Mouse (Mus musculus): ENCODE measurements around the gene Prex1. TPM values are rescaled to one million over a fixed set of nuclear protein-coding genes. Genes with fewer than 3 reads are reported as not detected.

Prex1 gene
- polyA plus RNA-seq, 1 experiment from 2014 or later, result 10.4 TPM

GRCm38 (mm10) chr2:166627578-166627977, 86.1 kb downstream of the Prex1 start:
- Histone ChIP-seq H3K9me3 (ENCODE audit: control insufficient read depth, low read depth, low read length) (no peaks in the 10 kb centered on the region), H3K36me3 (ENCODE audit: control insufficient read depth, insufficient read depth, low read length) (no peaks in the 10 kb centered on the region), H3K4me1 (ENCODE audit: control insufficient read depth, insufficient read depth, low read length) (peaks cover 7% of the 10 kb centered on the region; the same call in 1 of the 2 replicates), H3K4me3 (ENCODE audit: low read depth, low read length) (no peak overlapping the region), H3K27ac (ENCODE audit: low read length) (no peak overlapping the region), H3K27me3 (ENCODE audit: control insufficient read depth, insufficient read depth, low read length) (no peaks in the 10 kb centered on the region), H3K9ac (replicated peaks; ENCODE audit: low read depth, low read length) (no peak overlapping the region), H3K4me2 (replicated peaks; ENCODE audit: low read depth, low read length) (no peak overlapping the region)
- 89% methylated on average over 6 of the region's 6 CpGs for WGBS
- no peak for ATAC-seq (ENCODE audit: insufficient number of reproducible peaks, insufficient read depth, low FRiP score, low read depth)

GRCm38 (mm10) chr2:166625219-166625618, 88.4 kb downstream of the Prex1 start:
- Histone ChIP-seq H3K4me1 (ENCODE audit: control insufficient read depth, insufficient read depth, low read length) (peaks cover 7% of the 10 kb centered on the region), H3K27me3 (ENCODE audit: control insufficient read depth, insufficient read depth, low read length) (no peaks in the 10 kb centered on the region), H3K9ac (replicated peaks; ENCODE audit: low read depth, low read length) (no peak overlapping the region), H3K36me3 (ENCODE audit: control insufficient read depth, insufficient read depth, low read length) (no peaks in the 10 kb centered on the region), H3K4me3 (ENCODE audit: low read depth, low read length) (no peak overlapping the region), H3K27ac (ENCODE audit: low read length) (no peak overlapping the region), H3K4me2 (replicated peaks; ENCODE audit: low read depth, low read length) (no peak overlapping the region), H3K9me3 (ENCODE audit: control insufficient read depth, low read depth, low read length) (no peaks in the 10 kb centered on the region)
- 75% methylated on average over 11 of the region's 11 CpGs for WGBS
- ATAC-seq (ENCODE audit: insufficient number of reproducible peaks, insufficient read depth, low FRiP score, low read depth), result no peak

GRCm38 (mm10) chr2:166623081-166623567, 90.5 kb downstream of the Prex1 start:
- Histone ChIP-seq H3K36me3 (ENCODE audit: control insufficient read depth, insufficient read depth, low read length) (no peaks in the 10 kb centered on the region), H3K27me3 (ENCODE audit: control insufficient read depth, insufficient read depth, low read length) (no peaks in the 10 kb centered on the region), H3K9ac (replicated peaks; ENCODE audit: low read depth, low read length) (no peak overlapping the region), H3K27ac (ENCODE audit: low read length) (peak overlapping the region; percentile 6; the same call in 1 of the 2 replicates), H3K4me2 (replicated peaks; ENCODE audit: low read depth, low read length) (no peak overlapping the region), H3K4me1 (ENCODE audit: control insufficient read depth, insufficient read depth, low read length) (peaks cover 7% of the 10 kb centered on the region), H3K4me3 (ENCODE audit: low read depth, low read length) (no peak overlapping the region), H3K9me3 (ENCODE audit: control insufficient read depth, low read depth, low read length) (no peaks in the 10 kb centered on the region)
- 43% methylated on average over 9 of the region's 9 CpGs for WGBS
- no peak for ATAC-seq (ENCODE audit: insufficient number of reproducible peaks, insufficient read depth, low FRiP score, low read depth)

- no peaks in the 10 kb centered on the region for H3K36me3 ChIP-seq (ENCODE audit: control insufficient read depth, insufficient read depth, low read length)
- 83% methylated on average over 7 of the region's 7 CpGs for WGBS
- H3K27me3 ChIP-seq (ENCODE audit: control insufficient read depth, insufficient read depth, low read length), result no peaks in the 10 kb centered on the region
- H3K9ac ChIP-seq (replicated peaks; ENCODE audit: low read depth, low read length), result no peak overlapping the region
- H3K9me3 ChIP-seq (ENCODE audit: control insufficient read depth, low read depth, low read length), result no peaks in the 10 kb centered on the region
- ATAC-seq (ENCODE audit: insufficient number of reproducible peaks, insufficient read depth, low FRiP score, low read depth), result no peak
- H3K4me1 ChIP-seq (ENCODE audit: control insufficient read depth, insufficient read depth, low read length), result peaks cover 7% of the 10 kb centered on the region
- H3K4me2 ChIP-seq (replicated peaks; ENCODE audit: low read depth, low read length), result no peak overlapping the region
- no peak overlapping the region for H3K4me3 ChIP-seq (ENCODE audit: low read depth, low read length)
- no peak overlapping the region; the same call in 1 of the 2 replicates for H3K27ac ChIP-seq (ENCODE audit: low read length)
These were observed 91.0 kb downstream of the Prex1 start for GRCm38 (mm10) chr2:166622590-166622989.

GRCm38 (mm10) chr2:166622079-166622478, 91.6 kb downstream of the Prex1 start:
- WGBS, result 74% methylated on average over 6 of the region's 6 CpGs
- H3K36me3 ChIP-seq (ENCODE audit: control insufficient read depth, insufficient read depth, low read length), result no peaks in the 10 kb centered on the region
- H3K27ac ChIP-seq (ENCODE audit: low read length), result no peak overlapping the region
- H3K4me3 ChIP-seq (ENCODE audit: low read depth, low read length), result no peak overlapping the region
- H3K9me3 ChIP-seq (ENCODE audit: control insufficient read depth, low read depth, low read length), result no peaks in the 10 kb centered on the region
- H3K9ac ChIP-seq (replicated peaks; ENCODE audit: low read depth, low read length), result no peak overlapping the region
- ATAC-seq (ENCODE audit: insufficient number of reproducible peaks, insufficient read depth, low FRiP score, low read depth), result no peak
- peaks cover 7% of the 10 kb centered on the region for H3K4me1 ChIP-seq (ENCODE audit: control insufficient read depth, insufficient read depth, low read length)
- no peaks in the 10 kb centered on the region for H3K27me3 ChIP-seq (ENCODE audit: control insufficient read depth, insufficient read depth, low read length)
- no peak overlapping the region for H3K4me2 ChIP-seq (replicated peaks; ENCODE audit: low read depth, low read length)

GRCm38 (mm10) chr2:166620529-166621466, 92.8 kb downstream of the Prex1 start:
- ATAC-seq (ENCODE audit: insufficient number of reproducible peaks, insufficient read depth, low FRiP score, low read depth), result no peak
- WGBS, result 53% methylated on average over 20 of the region's 20 CpGs

GRCm38 (mm10) chr2:166619906-166620490, 93.6 kb downstream of the Prex1 start:
- H3K27ac ChIP-seq (ENCODE audit: low read length), result no peak overlapping the region
- no peak for ATAC-seq (ENCODE audit: insufficient number of reproducible peaks, insufficient read depth, low FRiP score, low read depth)

More at GRCm38 (mm10) chr2:166620529-166621466, 92.8 kb downstream of the Prex1 start:
- Histone ChIP-seq H3K27me3 (ENCODE audit: control insufficient read depth, insufficient read depth, low read length) (no peaks in the 10 kb centered on the region), H3K36me3 (ENCODE audit: control insufficient read depth, insufficient read depth, low read length) (no peaks in the 10 kb centered on the region), H3K4me3 (ENCODE audit: low read depth, low read length) (no peak overlapping the region), H3K27ac (ENCODE audit: low read length) (no peak overlapping the region), H3K4me1 (ENCODE audit: control insufficient read depth, insufficient read depth, low read length) (peaks cover 7% of the 10 kb centered on the region), H3K9me3 (ENCODE audit: control insufficient read depth, low read depth, low read length) (no peaks in the 10 kb centered on the region), H3K4me2 (replicated peaks; ENCODE audit: low read depth, low read length) (no peak overlapping the region), H3K9ac (replicated peaks; ENCODE audit: low read depth, low read length) (no peak overlapping the region)

GRCm38 (mm10) chr2:166619270-166619669, 94.4 kb downstream of the Prex1 start:
- Histone ChIP-seq H3K4me2 (replicated peaks; ENCODE audit: low read depth, low read length) (no peak overlapping the region), H3K36me3 (ENCODE audit: control insufficient read depth, insufficient read depth, low read length) (no peaks in the 10 kb centered on the region), H3K4me3 (ENCODE audit: low read depth, low read length) (no peak overlapping the region), H3K9ac (replicated peaks; ENCODE audit: low read depth, low read length) (no peak overlapping the region), H3K27ac (ENCODE audit: low read length) (no peak overlapping the region), H3K9me3 (ENCODE audit: control insufficient read depth, low read depth, low read length) (no peaks in the 10 kb centered on the region), H3K27me3 (ENCODE audit: control insufficient read depth, insufficient read depth, low read length) (no peaks in the 10 kb centered on the region), H3K4me1 (ENCODE audit: control insufficient read depth, insufficient read depth, low read length) (peaks cover 7% of the 10 kb centered on the region)
- ATAC-seq (ENCODE audit: insufficient number of reproducible peaks, insufficient read depth, low FRiP score, low read depth), result no peak
- WGBS, result 88% methylated on average over 5 of the region's 5 CpGs

More at GRCm38 (mm10) chr2:166619906-166620490, 93.6 kb downstream of the Prex1 start:
- no peak overlapping the region for H3K4me2 ChIP-seq (replicated peaks; ENCODE audit: low read depth, low read length)
- no peaks in the 10 kb centered on the region for H3K27me3 ChIP-seq (ENCODE audit: control insufficient read depth, insufficient read depth, low read length)
- H3K9me3 ChIP-seq (ENCODE audit: control insufficient read depth, low read depth, low read length), result no peaks in the 10 kb centered on the region
- peaks cover 7% of the 10 kb centered on the region for H3K4me1 ChIP-seq (ENCODE audit: control insufficient read depth, insufficient read depth, low read length)
- H3K4me3 ChIP-seq (ENCODE audit: low read depth, low read length), result no peak overlapping the region
- no peaks in the 10 kb centered on the region for H3K36me3 ChIP-seq (ENCODE audit: control insufficient read depth, insufficient read depth, low read length)
- H3K9ac ChIP-seq (replicated peaks; ENCODE audit: low read depth, low read length), result no peak overlapping the region
- 53% methylated on average over 10 of the region's 10 CpGs for WGBS
